Mouse (Mus musculus) monocyte, adult 5-6 weeks (primary cell): Measurements from ENCODE around the gene Lrp4. TPM values are rescaled to one million over a fixed set of nuclear protein-coding genes. Genes with fewer than 3 reads are reported as not detected.

Source experiments
- ATAC-seq: fragments of 153-309, 156-312 bp; replicated peaks from 2 replicates; pipeline ENCODE4 v1.8.0; 2017; ENCODE audit warnings: mild to moderate bottlenecking; ENCODE audit not compliant: low TSS enrichment, insufficient number of reproducible peaks, severe bottlenecking, poor library complexity, low FRiP score
- total RNA-seq: library from RNA; stranded (forward); fragments of 200-1000, 200-491, 200-594 nt; gene quantifications from 3 replicates; pipeline ENCODE4 v1.2.3, GENCODE M21; 2017

Gene Lrp4
- total RNA-seq, 1 experiment from 2014 or later = 2.5 TPM

DNA sequence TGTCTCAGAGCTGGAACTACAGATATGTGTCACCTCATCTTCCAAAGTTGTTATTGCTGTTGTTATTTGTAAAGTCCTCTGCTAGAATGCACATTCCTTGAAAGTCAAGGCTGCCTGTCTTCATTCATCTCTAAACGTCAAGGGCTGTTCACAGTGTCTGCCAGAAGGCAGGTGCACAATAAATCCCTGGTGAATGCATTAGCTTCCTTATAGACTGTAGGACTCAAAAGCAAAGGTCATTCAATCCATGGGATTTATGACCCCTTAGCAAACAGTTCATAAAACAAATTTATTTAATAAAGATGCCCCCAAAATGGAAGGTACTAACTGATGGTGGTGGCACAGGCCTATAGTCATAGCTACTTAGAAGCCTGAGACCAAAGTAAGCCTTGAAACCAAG is 7.6 kb upstream of the Lrp4 start:
- no peak for ATAC-seq

DNA sequence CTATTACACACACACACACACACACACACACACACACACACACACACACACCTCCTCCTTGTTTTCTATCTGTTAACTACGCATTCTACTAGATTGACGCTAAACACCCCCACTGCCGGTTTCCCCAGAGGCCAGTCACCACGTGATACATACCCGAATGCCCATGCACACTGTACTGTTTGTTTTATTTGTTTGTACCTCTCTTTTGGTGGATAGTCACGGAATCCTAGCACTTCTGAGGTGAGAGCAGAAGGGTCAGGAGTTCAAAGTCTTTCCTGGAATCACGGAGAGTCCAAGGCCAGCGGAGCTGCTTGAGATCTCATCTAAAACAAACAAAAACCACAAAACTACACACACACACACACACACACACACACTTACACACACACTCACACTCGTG is 7.0 kb upstream of the Lrp4 start:
- no peak for ATAC-seq

DNA sequence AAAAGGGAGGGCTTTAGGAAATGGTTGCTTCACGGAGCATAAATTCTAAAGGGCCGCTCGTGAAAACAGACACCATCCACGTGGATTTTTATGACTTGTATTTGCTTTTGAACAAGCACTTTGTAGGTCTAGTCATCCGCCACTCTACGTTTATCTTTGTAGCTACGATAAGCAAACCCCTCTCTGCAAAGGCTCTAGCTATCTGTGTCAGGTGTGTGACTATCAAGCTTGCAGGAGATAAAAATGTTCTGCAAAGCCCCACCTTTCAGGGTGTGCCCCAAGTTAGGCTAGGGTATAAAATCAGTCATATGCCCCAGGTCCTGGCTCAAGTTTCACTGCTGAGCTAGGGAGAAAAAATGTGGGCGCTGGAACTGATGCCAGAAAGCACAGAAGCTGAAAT is 4.7 kb upstream of the Lrp4 start:
- ATAC-seq = no peak

DNA sequence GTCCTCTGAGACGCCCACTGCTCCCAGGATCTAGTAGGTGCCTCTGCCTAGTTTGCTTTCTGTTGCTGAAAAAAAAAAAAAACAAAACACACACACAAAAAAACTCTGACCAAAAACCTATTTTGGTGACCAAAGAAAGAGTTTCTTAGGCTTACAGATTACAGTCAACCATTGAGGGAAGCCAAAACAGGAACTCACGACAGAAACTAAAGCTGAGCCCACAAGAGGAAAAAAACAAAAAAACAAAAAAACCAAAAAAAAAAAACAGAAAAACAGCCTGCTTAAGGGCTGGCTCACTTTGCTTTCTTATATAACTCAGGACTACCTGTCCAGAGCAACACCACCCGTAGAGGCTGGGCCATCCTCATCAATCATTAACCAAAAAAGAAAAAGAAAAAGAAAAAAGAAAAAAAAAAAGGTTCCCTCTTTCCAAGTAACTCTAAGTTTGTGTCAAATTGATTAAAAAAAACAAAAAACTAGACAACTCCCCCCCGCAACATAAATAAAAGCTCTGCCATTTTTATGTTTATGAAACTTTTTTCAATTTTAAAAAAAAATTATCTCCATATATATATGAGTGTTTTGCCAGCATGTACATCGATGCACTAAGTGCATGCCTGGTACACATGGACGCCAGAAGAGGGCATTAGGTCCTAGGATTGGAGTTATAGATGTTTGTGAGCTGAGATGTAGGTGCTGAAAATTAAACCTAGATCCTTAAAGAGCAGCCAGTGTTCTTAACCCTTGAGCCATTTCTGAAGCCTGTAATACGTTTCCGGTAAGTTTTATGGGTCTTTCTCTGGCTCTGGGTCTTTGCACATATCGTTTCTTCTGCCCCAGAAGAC is 3.9 kb upstream of the Lrp4 start:
- no peak for ATAC-seq

DNA sequence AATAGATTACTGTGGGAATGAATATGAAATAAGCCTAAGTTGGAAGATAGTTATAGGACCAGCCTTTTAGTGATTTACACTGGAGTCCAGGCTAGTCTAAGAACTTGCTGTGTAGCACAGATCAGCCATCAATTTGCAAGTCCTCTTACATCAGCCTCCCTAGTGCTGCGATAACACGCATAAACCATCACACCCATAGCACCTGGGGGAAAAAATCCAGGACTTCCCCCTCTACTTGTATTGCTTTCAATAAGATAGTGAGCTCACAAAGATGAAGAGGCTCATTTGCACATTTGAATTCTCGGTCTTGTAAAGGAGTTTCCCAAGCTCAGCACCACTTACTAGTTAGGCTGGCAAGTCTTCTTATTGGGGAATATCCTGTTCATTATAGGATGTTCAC is 2.9 kb upstream of the Lrp4 start:
- no peak for ATAC-seq

DNA sequence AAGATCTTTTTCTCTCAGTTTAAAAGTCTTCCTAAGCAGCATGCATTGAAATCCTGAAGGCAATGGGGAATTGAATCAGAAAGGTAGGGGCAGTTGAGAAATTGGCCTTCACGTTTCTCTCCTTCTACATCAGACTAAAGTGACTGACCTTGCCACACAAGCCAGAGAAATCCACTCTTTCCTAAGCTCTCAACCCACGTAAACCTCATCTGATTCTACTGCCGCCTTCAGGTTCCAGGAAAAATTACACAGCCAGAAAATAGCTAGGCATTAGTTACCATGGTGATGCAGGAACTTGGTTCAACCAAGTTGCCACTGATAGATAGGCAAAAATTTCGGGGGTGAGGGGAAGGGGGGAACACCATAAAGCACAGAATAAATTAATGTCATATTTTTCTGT is 1.5 kb upstream of the Lrp4 start:
- ATAC-seq = 0 out of 2 replicates have a peak, but pooled peaks have one; percentile 40

DNA sequence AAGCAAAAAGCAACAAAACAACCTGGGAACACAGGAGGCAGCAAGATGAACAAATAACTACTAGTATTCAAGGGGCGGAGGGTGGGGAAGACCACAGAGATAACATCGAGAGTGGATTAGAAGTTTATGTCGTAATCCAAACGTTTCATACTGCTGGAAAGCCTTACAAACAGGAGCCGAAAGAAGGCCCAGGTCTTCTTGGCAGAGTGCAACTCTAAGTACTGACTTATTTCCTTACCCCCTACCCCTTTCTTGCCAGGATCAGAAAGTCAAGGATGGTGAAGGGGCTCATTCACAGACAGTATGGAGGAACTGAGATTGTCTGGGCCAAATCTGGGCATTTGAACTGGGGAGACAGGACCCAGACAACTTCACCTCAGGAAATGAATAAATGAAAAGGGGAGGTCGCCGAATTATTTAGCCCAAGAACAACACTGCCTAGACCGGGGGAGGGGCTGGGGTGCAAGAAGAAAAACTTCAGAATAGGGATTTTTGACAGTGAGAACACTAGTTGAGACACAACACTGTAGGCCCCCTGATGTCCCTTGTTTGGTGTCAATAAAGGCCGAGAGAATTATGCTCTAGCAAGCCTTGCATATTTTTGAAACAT is 715 bp upstream of the Lrp4 start:
- ATAC-seq = no peak

DNA sequence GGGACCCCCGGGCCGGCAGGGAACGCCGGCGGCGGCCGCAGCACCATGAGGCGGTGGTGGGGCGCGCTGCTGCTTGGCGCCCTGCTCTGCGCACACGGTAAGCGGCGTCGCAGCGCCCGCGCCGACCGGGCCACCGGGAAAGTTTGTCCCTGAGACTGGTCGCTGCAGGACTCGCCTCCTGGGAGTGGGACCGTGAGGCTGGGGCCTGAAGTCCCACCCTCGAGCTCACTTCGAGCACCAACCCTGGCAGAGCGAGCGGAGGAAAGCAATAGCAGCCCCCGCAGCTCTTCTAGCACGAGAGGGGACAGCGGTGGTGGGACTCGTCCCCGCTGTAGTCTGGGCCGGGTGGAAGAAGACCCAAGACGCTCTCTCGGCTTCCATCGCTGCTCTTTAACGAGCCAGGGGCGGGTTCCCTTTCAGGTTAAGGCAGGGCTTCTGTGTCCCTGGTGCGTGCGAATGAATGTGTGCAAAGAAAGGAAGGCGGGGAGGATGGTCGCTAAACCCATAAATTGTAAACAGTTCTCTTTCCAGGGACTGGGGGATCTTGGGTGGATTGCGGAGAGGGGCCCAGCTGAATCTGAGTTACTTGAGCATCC is 443 bp downstream of the Lrp4 start:
- no peak for ATAC-seq

DNA sequence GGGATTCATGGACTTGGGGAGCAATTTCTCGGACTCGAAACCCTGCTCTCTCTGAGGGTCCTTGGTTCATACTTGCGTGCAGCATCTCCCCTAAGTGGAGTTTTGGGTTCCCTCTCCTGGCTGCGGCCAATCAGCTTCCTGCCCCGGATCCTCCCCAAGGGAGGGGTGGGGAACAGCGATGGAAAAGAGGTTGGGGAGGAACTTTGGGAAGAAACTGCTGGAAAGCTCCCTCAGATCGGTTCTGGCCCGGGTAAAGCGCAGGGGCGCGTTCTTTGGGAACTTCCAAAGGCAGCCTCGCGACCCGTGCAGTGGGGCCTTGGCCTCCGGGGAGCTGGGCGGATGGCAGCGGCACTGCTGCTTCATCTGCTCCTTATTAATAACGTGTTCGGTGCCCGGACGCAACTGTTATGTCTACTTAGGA is 951 bp downstream of the Lrp4 start:
- ATAC-seq = no peak

DNA sequence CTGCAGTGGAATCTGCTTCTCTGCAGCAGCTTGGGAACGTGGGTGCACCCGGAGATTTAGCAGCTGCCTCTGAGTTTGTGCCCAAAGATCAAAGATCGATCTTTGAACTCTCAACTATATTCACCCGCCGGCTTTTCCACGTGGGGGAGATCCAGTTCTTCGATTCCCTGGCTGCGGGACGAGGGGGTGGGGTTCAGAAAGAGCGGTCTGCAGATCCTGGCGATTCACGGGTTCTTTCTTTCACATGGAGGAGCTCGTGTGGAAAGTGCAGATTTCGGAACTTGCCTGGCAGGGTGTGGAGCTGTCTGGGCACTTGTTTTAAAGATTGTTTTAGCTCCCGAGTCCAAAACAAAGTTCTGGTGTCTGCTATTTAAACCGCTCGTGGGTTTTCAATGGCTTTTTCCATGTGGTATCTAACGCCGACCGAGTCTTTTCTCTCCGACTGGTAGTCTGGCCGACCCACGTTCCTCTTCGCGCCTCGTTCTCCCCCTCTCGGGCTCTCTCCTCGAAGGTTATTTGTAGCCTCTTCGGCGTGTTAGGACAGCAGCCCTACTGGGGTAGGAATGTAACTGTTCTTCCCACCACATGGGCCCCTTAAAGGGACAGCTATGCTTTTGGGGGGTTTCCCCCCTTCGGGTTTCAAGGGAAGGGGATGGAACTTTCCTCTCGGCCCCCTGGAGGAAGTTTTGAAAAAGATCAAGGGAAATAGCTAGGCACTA is 1.5 kb downstream of the Lrp4 start:
- ATAC-seq = no peak

DNA sequence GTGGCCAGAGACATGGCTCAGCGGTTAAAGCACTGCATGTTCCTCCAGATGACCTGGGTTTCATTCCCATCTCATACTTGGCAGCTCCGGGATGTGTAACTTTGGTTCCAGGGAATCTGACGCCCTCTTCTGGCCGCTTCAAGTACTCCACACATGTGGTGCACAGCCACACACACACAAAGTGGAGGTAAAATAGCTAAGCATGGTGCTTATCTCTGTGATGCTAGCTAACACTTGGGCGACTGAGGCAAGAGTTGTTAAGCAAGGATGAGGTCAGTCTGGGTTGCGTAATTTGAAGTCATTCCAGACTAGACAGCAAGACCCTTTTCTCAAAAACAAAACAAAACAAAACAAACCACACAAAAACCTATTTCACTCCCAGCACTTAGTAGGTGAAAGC is 2.8 kb downstream of the Lrp4 start:
- ATAC-seq = no peak

DNA sequence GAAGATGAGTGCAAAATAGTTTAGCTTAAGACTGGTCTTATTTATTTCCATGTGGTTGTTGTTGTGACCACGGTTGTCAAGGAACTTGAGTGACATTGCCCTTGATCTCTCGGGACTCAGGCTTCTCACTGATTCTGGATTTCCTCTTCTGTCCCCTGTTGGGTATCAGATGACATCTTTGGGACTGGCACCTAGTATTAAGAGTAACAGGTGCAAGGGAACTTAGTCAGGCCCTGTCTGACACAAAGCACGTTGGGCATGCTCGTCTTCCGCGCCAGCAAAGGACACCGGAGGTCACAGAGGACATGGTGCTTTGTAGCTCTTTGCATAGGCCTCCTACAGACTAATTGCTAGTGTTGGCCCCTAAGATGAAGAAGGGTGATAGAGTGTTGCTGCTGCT is 3.5 kb downstream of the Lrp4 start:
- ATAC-seq = no peak

DNA sequence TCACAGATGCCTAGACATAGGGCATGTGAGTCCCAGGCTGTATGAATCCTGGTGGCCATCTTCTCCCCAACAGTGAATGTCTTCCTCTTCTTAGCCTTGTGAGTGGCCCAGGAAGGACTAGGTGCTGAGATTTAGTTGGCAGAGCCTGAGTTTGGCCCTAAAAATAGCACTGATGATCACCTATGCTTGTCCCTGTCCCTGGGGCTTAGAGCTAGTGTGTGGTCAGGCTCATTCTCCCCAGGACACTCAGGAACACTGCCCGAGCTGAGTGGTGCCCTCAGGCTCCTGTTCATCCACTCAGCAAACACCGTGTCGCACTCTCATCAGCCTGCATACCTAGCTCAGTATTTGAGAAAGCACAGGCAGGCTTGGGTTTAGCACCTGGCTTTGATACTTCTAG is 4.0 kb downstream of the Lrp4 start:
- ATAC-seq = no peak

DNA sequence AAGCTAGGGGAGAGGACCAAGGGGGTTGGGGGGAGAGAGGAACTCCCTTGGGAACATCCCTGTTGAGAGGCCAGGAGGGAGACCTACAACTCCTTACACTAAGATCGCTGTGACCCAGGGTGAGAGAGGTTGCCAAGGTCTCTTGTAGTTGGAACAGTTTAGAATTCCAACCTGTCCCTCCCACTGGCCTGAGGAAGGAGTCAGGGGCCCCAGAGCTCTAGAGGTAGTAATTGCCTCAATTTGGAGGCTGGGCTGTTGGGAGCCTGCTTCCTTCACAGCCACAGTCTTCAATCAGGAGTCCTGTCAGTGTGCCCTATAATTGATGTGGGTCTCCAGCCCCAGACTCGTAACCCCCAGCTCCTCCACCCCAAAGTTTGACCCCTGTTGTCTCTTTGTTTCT is 4.9 kb downstream of the Lrp4 start:
- ATAC-seq = no peak

DNA sequence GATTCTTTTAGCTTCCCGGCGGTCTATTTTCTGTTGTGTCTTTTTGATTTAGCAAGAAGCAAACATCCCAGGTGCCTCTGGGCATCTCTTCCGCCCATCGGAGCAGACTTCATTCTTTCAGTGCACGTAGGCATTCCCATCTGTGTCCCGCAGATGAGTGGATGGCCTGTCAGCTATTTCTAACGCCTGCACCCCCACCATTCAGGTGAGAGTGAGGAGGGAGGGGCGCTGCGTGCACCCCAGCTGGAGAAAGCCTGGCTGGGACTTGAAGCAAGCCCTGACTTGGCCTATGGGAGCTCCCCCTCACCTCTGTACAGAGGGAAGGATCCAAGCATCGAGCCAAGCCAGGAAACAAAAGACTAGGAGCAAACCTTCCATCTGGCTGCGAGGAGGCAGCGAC is 5.4 kb downstream of the Lrp4 start:
- no peak for ATAC-seq

DNA sequence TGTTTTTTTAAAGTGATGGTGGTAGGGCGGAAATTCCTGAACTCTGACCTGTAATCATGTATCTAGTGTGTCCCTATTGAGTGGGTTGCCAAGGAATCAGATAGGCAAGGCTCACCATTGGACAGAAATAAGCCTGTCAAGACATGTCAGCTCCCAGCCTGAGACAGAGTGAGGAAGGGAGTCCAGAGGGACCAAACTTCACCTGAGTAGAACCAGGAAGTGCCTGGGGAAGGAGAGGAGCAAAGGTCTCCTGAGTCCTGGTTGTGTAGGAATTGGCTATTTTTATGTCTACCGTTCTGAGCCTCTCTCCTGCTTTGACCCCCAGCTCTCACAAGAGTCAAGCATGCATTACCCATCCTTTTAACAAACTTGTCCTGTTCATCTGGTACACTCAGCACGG is 8.6 kb downstream of the Lrp4 start:
- ATAC-seq = no peak

DNA sequence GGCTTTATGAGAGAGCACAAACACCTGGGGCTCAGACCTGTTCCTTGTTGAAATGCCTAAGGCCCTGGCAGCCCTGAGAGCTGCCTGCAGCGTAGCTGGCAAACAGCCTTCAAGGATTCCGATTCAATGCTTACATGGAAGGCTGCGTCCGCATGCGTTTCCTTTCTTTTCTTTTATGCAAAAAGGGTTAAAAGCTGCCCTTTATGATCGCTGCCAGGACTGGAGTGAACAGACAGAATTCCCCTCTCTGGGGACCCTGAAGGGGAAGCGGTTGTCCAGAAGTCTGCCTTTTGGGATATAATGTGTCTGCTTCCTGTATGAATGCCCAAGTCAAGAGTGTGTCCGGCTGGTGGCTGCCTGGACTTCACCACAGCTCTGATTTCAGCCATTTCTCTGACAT is 10.3 kb downstream of the Lrp4 start:
- ATAC-seq = no peak

DNA sequence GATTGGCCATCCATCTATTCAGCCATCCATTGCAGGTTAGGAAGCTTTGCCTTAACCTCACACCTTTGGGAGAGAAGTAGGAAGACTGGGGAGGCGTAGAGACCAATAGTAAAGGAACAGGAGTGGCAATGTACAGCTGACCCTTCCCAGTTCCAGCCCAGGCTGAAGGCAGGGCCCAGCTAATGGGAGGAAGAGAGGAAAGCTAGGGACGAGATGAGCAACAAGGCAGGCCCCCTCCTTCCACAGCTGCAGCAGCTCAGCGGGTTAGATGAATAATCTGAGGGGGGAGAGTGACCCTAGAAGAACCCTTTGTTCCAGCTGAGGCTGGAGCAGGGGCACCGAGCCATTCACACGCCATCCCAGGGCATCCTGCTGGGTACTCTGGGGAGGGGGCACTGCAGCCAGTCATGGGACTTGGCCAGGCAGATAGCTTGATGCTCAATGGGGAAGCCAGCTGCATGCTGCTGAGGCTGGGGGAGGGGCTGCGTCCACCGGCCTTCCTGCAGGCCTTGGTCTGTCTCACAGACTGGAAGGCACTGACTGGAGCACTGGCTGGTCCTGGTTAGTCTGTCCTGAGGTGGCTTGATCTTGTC is 12.8 kb downstream of the Lrp4 start:
- no peak for ATAC-seq

DNA sequence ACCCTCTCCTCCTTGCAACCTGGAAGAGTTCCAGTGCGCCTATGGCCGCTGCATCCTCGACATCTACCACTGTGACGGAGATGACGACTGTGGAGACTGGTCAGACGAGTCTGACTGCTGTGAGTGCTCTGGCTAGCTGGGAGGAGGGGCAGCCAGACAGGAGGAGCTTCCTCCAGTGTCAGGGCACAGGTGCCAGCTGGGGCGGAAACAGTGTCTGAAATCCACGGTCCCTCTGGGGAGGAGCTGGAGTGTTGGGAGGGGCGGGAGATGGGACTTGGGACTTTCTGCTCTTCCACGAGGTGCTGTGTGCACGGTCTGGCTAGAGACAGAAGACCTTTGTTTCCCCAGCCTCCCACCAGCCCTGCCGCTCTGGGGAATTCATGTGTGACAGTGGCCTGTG is 17.0 kb downstream of the Lrp4 start:
- ATAC-seq = no peak
